Mouse (Mus musculus): ENCODE results near the gene Poglut1.
A peak's percentile ranks its signal among the peaks of the same experiment; 100 is the strongest.

Poglut1 gene

DNA sequence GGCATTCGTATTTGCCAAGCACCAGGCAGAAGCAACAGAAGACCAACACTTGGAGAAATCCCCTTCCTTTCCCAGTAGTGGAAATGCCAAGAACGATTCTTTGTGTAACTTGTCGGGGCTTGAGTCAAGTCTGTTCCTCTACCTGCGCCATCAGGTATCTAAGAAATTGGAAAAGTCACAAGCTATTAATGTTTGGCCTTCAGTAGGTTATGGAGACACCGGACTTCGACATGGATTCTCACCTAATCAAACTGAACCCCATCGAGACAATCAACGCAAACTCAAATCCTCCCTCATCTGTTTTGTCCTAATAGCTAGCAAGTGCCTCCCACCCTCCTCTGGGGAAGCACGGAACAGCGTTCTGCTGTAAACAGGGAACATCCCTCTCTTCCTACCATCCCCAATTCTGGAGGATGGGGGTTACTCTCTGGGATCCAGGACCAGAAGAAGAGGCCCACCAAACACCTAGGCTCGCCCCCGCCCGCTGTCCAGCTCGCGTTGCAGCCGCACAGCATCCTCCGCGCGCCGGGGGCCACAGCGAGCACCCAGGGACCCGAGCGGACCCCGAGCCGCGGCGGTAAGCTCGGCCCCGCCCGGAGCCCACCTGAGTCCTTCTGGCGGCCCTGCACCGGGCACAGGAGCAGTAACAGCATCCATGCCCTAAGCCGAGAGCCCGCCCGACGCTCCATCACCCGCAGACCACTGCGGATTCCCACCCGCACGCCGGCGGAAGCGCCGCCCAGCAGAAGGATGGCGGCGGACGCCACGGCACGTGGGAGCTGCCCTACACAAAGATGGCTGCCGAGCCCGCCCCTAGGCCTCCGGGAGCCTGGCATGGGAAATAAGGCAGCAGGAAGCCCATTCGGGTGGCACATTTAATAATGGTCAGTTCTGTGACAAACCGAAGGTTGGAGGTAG lies at the start of gene Poglut1:
TSS of gene Poglut1 (minus strand) at position 780 of the 918 bp plus-strand sequence.
- peak; percentile 82 for DNase-seq (ENCODE audit: extremely low spot score)

DNA sequence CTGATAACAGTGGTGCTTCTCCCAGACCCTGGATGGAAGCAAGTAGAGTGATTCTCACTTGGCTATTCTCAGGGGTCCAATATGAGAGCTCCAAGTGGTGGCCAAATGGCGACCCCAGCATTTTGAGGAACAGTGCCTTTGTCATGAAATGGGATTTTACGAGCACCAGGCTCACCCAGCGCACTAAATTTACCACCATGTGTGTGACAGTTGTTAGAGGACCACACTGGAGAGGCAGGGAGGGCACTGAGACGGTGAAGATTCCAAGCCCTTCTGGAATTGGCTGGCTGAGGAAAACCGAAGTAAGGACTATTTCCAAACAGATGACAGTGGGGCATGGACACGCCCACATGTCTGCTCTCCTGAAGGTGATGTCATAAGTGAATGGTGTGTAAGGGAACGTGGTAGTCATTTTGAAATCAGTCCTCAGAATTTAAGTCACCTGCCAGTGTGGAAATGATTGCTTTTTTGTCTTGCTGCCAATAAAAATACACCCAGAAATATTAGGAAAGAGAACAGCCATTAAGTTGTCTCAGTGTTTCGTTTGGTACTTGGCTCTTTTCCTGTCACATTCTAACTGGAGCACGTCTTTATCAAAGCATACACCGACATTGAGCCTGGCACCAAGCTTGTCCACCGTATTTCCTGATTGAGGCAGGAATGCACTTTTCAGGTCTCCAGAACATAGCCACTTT lies 49.1 kb upstream of the Poglut1 start:
- no peak for DNase-seq (ENCODE audit: extremely low spot score)

DNA sequence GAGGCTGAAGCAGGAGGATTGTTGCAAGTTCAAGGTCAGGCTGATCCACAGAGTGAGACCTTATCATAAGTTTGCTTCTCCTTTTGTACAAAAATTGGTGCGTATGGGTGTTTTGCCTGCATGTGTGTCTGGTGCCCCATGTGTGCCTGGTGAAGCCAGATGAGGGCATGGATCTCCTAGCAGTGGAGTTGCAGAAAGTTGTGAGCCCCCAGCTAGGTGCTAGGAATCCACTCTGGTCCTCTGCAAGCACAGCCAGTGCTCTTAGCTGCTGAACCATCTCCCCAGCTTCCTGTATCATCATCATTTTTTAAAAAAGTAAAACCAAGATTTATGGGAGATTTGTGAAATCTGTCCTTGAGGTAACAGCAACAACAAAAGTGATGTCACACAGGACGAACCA lies 46.6 kb upstream of the Poglut1 start:
- no peak for DNase-seq (ENCODE audit: extremely low spot score)

DNA sequence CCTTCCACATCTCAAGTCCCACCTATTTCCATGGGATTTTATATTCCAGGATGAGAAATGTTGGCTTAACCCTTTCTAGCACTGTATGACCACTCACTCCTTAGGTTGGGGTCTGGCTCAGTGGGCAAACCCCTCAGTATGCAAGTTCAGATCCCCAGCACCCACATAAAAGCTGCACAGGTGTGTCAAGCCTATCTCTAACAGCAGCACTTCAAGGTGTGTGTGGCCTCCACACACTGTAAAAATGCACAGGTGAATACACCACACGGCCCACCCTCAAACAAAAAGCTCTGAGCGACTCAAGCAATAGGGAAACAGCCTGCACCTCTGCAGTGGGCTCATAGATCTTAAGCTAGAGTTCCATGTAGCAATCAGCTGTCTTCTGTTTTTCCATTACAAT lies 46.0 kb upstream of the Poglut1 start:
- no peak for DNase-seq (ENCODE audit: extremely low spot score)

DNA sequence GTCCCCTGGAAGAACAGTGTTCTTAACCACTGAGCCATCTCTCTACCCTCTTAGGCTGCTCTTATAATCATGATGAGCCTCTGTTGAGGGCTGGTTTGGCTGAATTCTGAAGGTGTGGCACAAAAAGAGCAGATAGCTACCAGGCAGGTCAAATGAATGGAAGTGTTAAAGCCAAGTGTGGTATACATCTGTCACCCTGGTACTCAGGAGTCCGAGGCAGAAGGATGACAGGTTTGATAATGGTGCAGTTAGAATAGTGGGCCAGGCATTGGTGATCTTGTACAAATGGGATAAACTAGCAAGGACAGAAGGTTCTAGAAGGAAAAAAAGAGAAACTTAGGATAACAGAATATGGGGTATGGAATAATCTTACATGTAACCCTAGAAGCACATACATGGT lies 44.4 kb upstream of the Poglut1 start:
- no peak for DNase-seq (ENCODE audit: extremely low spot score)

DNA sequence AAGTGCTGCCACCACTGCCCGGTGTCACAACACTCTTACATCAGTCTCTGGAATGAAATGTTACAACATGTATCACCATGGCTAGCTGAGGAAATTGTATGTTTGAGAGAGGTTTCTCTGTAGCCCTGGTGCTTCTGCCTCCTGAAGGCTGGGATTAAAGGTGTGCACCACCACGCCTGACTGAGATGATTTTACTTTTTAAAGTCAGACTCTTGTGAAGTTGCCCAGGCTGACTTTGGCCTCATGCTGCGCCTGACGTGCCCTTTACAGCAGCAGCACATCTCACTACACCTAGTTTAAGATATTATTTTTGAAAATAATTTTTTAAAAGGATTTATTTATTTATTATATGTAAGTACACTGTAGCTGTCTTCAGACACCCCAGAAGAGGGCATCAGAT lies 42.9 kb upstream of the Poglut1 start:
- DNase-seq (ENCODE audit: extremely low spot score) = no peak

DNA sequence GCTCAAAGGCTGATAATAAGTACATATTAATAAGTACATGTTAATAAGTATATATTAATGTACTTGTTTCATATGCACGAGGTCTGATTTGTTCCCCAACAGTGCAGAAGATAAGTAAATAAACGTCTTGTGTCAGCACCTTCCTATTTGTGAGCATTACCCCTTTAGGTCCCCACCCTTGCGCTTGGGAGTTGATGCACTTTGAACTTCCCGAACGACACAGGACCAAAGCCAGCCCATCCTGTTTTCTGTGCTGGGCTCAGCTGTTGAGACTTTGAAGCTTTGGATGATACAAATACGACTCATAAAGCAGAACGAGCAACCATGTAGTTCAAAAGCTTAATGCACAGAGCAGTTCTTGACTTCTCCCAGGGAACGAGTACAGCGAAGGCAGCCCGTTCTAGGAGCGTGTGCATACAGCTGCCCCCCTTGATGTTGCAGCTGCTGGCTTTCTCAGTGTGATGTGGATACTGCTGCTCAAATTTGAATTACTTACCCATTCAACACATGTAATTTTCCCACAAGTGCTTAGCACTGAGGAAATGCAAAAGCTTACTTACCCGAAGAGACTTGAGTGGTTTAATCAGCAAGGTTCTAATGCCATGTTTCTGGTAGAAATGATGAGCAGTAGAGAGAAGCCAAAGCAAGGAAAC lies 42.1 kb upstream of the Poglut1 start:
- no peak for DNase-seq (ENCODE audit: extremely low spot score)

DNA sequence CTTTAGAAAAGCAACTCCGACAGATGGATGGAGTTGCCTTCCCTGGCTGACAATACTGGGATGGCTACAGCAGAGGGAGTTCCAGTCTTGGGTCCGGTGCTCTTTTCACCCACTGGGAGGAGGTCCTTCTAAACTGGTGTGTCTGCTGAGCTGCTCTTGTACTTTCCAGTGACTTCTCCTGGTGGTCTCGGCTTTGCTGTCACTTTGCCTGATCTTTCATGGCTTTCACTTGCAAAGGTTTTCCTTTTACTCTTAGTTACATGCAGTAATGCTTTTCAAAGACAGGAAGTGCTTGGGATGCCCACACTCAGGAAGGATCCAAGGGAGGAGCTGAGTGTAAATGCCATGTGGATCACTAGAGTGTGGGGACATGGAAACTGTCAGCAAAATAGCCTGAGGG lies 41.4 kb upstream of the Poglut1 start:
- no peak for DNase-seq (ENCODE audit: extremely low spot score)

DNA sequence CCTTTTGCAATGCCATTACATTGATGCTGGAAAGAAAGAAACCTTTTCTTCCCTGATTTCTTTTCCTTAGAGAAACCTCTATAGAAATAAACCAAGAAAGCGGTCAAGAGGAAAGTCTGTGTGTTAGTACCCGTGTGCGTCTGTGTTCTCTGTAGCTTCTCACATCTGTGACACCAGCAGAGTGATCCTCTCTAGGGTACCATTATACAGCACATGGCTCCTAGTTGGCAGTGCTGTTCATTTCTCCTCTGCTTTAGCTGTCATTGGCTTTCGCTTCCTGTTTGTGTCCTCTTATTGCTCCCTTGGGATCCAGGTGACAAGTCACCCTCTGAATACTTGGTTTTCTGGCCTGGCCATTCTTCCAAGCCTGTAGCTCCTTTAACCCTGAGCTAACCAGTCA lies 37.5 kb upstream of the Poglut1 start:
- no peak for DNase-seq (ENCODE audit: extremely low spot score)

DNA sequence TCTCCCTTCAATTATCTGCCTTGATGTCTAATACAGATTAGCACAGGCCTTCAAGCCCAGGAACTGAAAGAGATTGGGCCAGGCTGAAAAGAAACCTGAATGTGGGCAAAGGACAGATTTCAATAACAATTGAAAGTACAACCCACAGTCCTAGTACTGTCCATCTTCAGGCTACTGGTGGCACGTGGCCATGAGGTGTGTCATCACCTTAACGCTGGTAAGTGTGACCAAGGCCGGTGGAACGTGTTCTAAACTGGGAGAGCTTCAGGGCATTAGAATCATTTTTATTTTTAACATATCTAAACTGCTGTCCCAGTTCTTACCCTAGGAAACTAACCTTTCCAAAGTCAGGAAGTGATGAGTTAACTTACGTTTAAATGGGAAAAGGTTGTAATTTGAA lies 37.1 kb upstream of the Poglut1 start:
- no peak for DNase-seq (ENCODE audit: extremely low spot score)

DNA sequence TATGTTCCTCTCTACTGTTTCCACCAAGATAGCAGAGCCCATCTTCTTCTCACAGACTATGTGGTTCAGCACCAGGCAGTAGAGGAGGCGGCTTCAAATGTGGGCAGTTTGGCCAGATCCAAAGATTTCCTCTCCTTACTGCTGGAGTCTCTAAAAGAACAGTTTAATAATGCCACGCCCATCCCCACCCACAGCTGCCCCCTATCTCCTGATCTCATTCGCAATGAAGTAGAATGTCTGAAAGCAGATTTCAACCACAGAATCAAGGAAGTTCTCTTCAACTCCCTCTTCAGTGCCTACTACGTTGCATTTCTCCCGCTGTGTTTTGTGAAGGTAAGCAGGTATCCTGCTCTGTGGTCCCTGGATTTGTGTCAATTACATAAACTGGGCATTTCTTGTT lies 35.1 kb upstream of the Poglut1 start:
- no peak for DNase-seq (ENCODE audit: extremely low spot score)

DNA sequence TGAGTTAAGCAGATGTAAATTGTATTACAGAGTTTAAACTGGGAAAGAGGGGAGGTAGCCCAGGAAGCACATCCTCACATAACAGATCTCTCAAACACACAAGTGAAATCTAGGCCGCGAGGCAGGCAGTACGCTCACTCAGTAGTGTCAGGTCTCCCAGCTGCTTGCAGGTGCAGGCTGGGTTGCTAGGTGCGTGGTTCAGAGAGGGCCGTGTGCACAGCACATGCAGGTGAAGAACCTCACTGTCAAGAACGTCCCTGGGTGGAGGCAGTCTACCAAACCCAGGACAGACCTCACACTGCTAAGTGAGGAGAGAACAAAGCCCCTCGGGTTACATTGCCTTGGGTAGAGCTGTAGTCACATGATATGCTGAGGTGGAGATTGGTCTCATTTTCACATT lies 34.7 kb upstream of the Poglut1 start:
- DNase-seq (ENCODE audit: extremely low spot score) = no peak

DNA sequence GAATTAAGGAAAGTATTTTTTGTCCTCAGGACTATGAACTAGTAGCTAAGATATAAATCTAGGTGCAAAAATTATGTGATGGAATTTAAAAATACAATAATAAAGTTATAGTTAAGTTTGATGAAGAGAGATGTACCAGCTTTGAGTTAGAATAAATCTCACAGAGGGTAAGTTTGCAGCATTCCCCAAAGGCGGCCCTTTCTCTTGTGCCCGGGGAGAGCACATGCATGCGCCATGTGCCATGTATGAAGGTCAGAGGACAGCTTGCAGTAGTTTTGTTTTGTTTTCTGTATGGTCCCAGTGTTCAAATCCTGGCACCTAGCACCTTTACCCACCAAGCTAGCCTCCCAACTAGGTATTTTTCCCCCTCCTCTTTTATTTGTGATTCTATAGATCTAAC lies 21.4 kb upstream of the Poglut1 start:
- DNase-seq (ENCODE audit: extremely low spot score) = no peak

DNA sequence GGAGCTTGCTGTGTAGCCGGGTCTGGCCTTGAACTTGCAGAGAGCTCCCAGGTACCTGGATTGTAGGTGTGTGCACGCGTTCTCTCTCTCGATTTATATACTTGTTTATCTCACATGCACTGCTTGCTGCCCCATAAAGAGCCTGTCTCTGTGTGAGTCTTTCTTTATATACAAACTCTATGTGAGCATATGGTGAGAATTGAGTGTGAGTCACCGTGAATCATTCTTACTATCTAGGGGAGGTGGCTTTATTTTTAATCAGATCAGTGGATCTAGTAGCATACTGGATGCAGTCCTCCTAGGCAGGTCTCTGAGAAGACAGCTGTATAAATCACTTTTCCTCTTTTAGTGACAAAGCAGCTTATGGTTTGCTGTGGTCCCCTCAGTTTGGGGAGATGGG lies 18.1 kb upstream of the Poglut1 start:
- DNase-seq (ENCODE audit: extremely low spot score) = no peak

DNA sequence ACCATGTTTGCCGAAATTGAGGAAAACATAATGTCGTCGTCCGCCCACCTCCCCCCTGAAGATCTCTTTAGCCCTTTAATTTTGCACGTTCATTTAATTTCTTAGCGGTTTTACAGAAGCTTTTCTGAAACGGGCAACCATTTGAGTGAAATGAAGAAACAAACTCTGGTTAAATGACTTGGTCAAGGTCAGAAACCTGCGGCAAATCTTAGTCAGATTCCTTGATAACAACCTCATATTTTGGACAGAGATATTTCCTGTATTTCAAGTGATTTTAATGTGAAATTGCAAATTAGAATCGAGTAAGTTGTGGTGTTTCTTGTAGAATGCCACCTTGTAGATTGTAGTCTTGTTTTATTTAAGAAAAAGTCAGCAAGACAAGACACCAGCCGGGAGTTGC lies 13.5 kb upstream of the Poglut1 start:
- DNase-seq (ENCODE audit: extremely low spot score) = no peak

DNA sequence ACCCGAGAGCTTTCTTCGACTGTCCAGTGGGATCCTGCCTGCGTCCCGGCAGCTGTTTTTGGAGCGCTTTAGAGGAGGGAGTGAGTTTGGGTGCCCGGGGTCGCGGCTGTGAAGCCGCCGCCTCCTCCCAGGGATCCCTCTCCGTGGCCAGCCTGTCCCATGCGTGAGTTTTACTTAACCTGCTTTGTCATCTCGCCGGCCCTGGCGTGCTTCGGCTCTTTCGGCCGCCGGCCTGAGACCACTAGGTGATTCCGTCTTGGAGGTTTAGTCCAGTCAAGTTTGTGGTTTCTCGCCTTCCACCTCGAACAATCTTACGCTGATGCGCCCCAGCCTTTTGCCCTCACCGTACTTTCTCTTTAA lies 12.9 kb upstream of the Poglut1 start:
- DNase-seq (ENCODE audit: extremely low spot score) = no peak

DNA sequence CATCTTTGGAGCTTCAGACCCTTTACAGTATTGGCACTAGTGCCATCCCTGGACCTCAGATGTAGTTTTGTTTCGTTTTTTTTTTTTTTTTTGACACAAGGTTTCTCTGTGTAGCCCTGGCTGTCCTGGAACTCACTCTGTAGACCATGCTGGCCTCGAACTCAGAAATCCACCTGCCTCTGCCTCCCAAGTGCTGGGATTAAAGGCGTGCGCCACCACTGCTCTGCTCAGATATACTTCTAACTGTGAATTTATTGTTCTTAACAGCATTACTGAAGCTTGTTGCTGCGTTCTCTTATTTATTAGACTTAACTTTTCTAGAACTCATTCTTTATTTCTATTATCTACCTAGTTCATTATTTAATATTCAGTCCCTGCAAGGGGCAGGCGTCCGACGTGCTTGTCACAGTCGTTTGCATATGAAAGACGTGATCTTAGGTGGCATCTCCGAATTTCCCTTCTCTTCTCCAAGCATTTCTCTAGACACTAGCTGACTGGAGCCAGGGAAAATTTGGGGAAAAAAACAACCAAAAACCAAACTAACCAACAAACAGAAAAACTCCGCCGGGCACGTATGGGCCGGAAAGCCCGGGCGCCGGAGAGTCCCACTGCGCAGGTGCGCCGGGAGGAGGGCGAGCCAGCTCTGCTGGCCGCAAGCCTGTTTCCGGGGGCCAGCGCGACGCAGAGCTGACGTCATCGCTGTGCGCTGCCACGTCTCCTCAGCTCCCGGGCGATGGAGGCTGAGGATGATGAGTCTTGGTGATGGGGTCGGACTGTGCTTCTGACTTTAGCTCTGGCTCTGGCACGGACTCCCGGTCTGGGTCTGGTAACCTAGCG lies 12.3 kb upstream of the Poglut1 start:
- peak; percentile 96 for DNase-seq (ENCODE audit: extremely low spot score)

DNA sequence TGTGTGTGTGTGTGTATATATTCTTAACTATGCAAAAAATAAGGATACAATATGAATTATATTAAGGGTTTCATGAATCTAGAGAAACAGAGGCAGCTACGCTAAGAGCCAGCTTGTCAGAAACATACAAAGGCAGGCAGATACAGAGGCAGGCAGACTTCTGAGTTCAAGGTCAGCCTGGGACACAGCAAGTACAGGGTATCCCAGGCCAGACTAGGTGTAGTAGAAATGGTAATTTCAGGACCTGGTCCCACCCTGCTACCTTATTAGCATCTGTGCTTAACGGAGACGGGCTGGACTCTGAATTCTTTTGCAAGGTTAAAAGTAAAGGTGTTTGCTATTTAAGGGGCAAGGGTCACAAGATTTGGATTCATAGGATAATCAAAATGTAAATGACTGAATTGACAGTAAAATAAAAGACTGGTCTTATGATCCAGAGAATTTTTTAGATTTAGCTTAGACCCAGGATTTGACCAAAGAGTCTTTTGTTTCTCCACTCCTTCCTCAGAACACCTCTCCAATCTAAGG lies 8.2 kb upstream of the Poglut1 start, which contains the start of gene Tmem39a:
TSS of gene Tmem39a (plus strand) at position 478 of the 528 bp plus-strand sequence.
- DNase-seq (ENCODE audit: extremely low spot score) = no peak

DNA sequence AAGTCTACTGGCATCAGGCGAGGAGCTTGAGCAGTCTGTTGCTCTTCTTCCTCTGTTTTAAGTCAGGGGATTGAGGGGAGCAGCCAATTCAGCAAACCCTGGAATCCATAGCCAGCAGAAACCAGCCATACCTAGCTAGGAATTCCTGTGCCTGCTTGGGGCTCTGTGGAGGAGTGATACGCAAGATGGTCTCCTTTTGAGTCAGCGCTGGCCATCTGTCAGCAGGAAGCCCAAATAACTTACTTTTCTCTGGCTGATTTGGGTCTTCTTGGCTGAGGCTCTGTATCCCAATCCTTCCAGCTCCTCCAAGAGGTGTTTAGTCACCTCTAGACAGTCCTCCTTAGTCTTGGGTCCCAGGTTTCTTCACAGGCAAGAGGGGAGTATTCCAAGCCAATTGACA lies 5.9 kb upstream of the Poglut1 start:
- DNase-seq (ENCODE audit: extremely low spot score) = no peak

DNA sequence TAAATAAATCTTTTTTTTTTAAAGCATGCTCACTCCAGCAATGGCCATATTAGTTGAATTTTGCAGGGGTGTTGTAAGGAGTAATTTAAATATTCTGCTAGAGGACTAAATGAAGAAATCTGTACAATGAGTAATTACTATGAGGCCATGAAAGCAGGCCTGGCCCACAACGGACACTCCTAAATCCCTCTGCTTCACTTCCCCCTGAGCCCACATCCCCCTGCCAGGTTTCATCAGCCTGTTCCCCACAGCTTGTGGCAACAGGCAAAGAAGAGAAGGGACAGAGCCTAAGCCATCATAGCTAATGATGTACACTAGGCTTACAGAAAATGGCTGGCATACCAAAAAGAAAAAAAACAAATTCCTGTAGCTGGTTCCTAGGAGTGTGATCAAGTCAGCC lies 2.1 kb downstream of the Poglut1 start:
- DNase-seq (ENCODE audit: extremely low spot score) = no peak

DNA sequence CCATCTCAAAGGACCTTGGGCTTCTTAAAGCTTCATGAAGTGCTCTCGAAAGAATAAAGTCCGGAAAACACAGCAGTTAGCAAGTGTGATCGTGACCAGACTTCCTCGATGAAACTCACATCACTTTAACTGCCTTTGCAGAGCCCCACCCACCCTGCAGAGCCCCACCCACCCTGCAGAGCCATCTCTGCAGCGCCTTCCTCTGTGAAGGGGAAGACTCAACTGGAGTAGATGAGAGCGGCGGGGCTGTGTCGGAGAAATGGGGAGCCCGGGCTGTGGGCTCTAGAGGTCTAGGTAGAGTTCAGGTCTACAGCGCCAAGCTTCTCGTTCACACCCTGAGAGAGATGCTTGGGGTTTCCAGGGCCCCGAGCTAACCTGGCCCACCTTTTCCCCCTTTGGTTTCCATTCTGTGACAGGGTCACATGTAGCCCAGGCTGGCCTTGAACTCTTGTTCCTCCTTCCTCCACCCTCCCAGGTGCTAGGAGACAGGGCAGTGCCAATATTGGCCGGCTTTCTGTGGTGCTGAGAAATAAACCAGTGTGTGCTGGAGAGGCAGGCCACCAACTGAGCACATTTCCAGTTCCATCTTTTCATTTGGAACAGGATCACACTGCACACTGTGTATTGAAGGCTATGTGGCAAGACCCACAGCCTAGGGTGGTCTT lies 11.2 kb downstream of the Poglut1 start:
- DNase-seq (ENCODE audit: extremely low spot score) = no peak
